Comparison of ENCODE assay signal across 26 mouse cellular contexts in the genomic region with DNA sequence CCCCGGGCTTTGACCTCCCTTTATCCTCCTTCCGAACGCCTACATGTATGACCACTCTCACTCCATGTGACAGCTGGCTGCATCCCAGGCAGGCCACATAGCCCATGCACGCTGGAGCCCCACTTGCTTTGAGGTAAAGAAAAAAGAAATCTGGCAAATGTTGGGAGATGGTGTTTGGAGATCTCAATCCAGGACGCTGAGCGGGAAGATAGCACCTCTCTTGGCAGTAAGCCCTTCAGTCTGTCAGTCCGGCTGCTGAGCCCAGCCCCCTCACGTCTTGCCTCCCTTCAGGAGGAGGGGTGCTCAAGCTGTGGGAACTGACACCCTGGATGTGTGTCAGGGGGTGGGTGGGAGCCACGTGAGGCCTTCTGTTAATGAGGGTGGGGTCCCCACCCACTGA. TPM values are rescaled to one million over a fixed set of nuclear protein-coding genes. Genes with fewer than 3 reads are reported as not detected.
DNase-seq lines count a peak whose midpoint lies in the region; ATAC-seq lines count a peak whose summit lies in the region.
"Had no signal": no experiment of that assay in that cellular context is flagged by ENCODE, and none has a peak within 500 bp of the region (broad histone marks: within the 10 kb centered on the region; RNA-seq: fewer than 3 reads in every experiment).

No protein-coding gene starts in this region.

- no peak for ATAC-seq in forebrain, embryonic 12.5 days (ENCODE audit: low FRiP score)
- no peak for ATAC-seq in midbrain, embryonic 15.5 days (replicated peaks)
- ATAC-seq: intestine, embryonic 16.5 days had no signal

- H3K9me3 ChIP-seq in forebrain, embryonic 10.5 days = no peaks in the 10 kb centered on the region
- H3K9me3 ChIP-seq in forebrain, embryonic 12.5 days = no peaks in the 10 kb centered on the region
- H3K9me3 ChIP-seq in midbrain, embryonic 10.5 days (replicated peaks) = no peaks in the 10 kb centered on the region
- H3K9me3 ChIP-seq in midbrain, embryonic 15.5 days = no peaks in the 10 kb centered on the region
- H3K9me3 ChIP-seq: hindbrain, embryonic 15.5 days; kidney, embryonic 15.5 days; lung, embryonic 15.5 days; midbrain, embryonic 12.5 days had no signal

- no peak overlapping the region for H3K9ac ChIP-seq in forebrain, embryonic 12.5 days
- H3K9ac ChIP-seq in midbrain, embryonic 15.5 days = no peak overlapping the region
- H3K9ac ChIP-seq: hindbrain, embryonic 15.5 days; kidney, embryonic 15.5 days; lung, embryonic 15.5 days; midbrain, embryonic 12.5 days had no signal

- H3K4me2 ChIP-seq in forebrain, embryonic 12.5 days = no peak overlapping the region
- no peak overlapping the region for H3K4me2 ChIP-seq in midbrain, embryonic 15.5 days
- H3K4me2 ChIP-seq: heart, embryonic 11.5 days; hindbrain, embryonic 15.5 days; kidney, embryonic 15.5 days; lung, embryonic 15.5 days; midbrain, embryonic 12.5 days had no signal

- peaks cover 34% of the 10 kb centered on the region for H3K27me3 ChIP-seq in forebrain, embryonic 10.5 days (ENCODE audit: poor library complexity, severe bottlenecking)
- peaks cover 16% of the 10 kb centered on the region; the same call in 1 of the 2 replicates for H3K27me3 ChIP-seq in forebrain, embryonic 12.5 days
- H3K27me3 ChIP-seq in midbrain, embryonic 10.5 days (ENCODE audit: low read depth, poor library complexity, severe bottlenecking) = peaks cover 73% of the 10 kb centered on the region
- H3K27me3 ChIP-seq in midbrain, embryonic 15.5 days (replicated peaks) = no peaks in the 10 kb centered on the region
- H3K27me3 ChIP-seq: CH12.LX; lung, embryonic 15.5 days had no signal

- no peak for DNase-seq in forebrain, embryonic 10.5 days (ENCODE audit: extremely low spot score, low spot score)
- no peak for DNase-seq in midbrain, embryonic 10.5 days (ENCODE audit: low spot score)
- DNase-seq in left cerebral cortex, postnatal 10 days (ENCODE audit: extremely low spot score in 1 of 2, low spot score in 2 of 2) = peak; percentile 58 to 60
- no peak for DNase-seq in gastrocnemius, postnatal 14 days
- DNase-seq in thymus, postnatal 14 days = no peak
- DNase-seq: adrenal gland, adult 2 months; cerebellum, adult 18-20 months; gastrocnemius, postnatal 25 days; heart, postnatal 14 days; thymus, postnatal 25 days had no signal

- 88% methylated on average over 9 of the region's 9 CpGs for WGBS in forebrain, embryonic 10.5 days
- WGBS in forebrain, embryonic 12.5 days = 76% methylated on average over 9 of the region's 9 CpGs
- WGBS in midbrain, embryonic 10.5 days = 77% methylated on average over 9 of the region's 9 CpGs
- WGBS in midbrain, embryonic 15.5 days = 74% methylated on average over 9 of the region's 9 CpGs

- intact Hi-C loops in left cerebral cortex, postnatal 10 days (cut with DNase I) = loop anchor here (10.0 kb wide), 1 partner anchor 296 kb away; no protein-coding TSS in a partner anchor
- intact Hi-C loops in gastrocnemius, postnatal 14 days (cut with DNase I; ENCODE audit: low total_unique reads) = no loop called here

- H3K27ac ChIP-seq in forebrain, embryonic 10.5 days = peak overlapping the region; percentile 36; the same call in 1 of the 2 replicates
- no peak overlapping the region for H3K27ac ChIP-seq in forebrain, embryonic 12.5 days
- H3K27ac ChIP-seq in midbrain, embryonic 10.5 days (replicated peaks) = peak overlapping the region; percentile 30; the same call in 1 of the 2 replicates
- H3K27ac ChIP-seq in midbrain, embryonic 15.5 days = no peak overlapping the region
- H3K27ac ChIP-seq: hindbrain, embryonic 15.5 days; kidney, embryonic 15.5 days; lung, embryonic 15.5 days; macrophage had no signal

- no peak overlapping the region for H3K4me3 ChIP-seq in forebrain, embryonic 10.5 days
- no peak overlapping the region for H3K4me3 ChIP-seq in forebrain, embryonic 12.5 days (replicated peaks)
- no peak overlapping the region for H3K4me3 ChIP-seq in midbrain, embryonic 10.5 days
- no peak overlapping the region for H3K4me3 ChIP-seq in midbrain, embryonic 15.5 days
- H3K4me3 ChIP-seq: hindbrain, embryonic 15.5 days; kidney, embryonic 15.5 days; lung, embryonic 15.5 days; midbrain, embryonic 12.5 days had no signal

- peaks cover 42% of the 10 kb centered on the region for H3K4me1 ChIP-seq in forebrain, embryonic 10.5 days
- H3K4me1 ChIP-seq in forebrain, embryonic 12.5 days = peaks cover 42% of the 10 kb centered on the region
- H3K4me1 ChIP-seq in midbrain, embryonic 10.5 days = peaks cover 43% of the 10 kb centered on the region
- peaks cover 37% of the 10 kb centered on the region for H3K4me1 ChIP-seq in midbrain, embryonic 15.5 days

- H3K36me3 ChIP-seq in forebrain, embryonic 10.5 days (replicated peaks) = no peaks in the 10 kb centered on the region
- H3K36me3 ChIP-seq in forebrain, embryonic 12.5 days (replicated peaks) = no peaks in the 10 kb centered on the region
- H3K36me3 ChIP-seq in midbrain, embryonic 10.5 days = no peaks in the 10 kb centered on the region
- H3K36me3 ChIP-seq in midbrain, embryonic 15.5 days (replicated peaks) = no peaks in the 10 kb centered on the region
- H3K36me3 ChIP-seq: hindbrain, embryonic 15.5 days; kidney, embryonic 15.5 days; lung, embryonic 15.5 days; midbrain, embryonic 12.5 days had no signal

RNA-seq across cellular contexts. Expression of a gene that starts 13.0 kb away (rescaled TPM):
- not detected in 2 replicates for polyA plus RNA-seq in forebrain, embryonic 10.5 days (2016; fragmentation: Nextera tagmentation; extraction: Ambion mirVana)
- polyA plus RNA-seq in forebrain, embryonic 12.5 days (2016; fragmentation: Nextera tagmentation; extraction: Ambion mirVana) = not detected in 2 replicates
- not detected in 2 replicates for polyA plus RNA-seq in midbrain, embryonic 10.5 days (2016; fragmentation: Nextera tagmentation; extraction: Ambion mirVana)
- not detected in 2 replicates for polyA plus RNA-seq in midbrain, embryonic 15.5 days (2015; fragmentation: Nextera tagmentation; extraction: Ambion mirVana)
- not detected for total RNA-seq in left cerebral cortex, postnatal 10 days (2021)
- total RNA-seq in gastrocnemius, postnatal 14 days (2021) = not detected
- total RNA-seq: adrenal gland, adult 2 months; CH12.LX; gastrocnemius, postnatal 25 days; heart, postnatal 14 days; left cerebral cortex, adult 8-10 months; liver, adult 2 months had no signal
- polyA plus RNA-seq: adrenal gland, adult 2 months; embryonic facial prominence, embryonic 14.5 days; heart, embryonic 11.5 days; hindbrain, embryonic 15.5 days; intestine, embryonic 16.5 days; kidney, embryonic 15.5 days; large intestine, adult 2 months; liver, adult 2 months; lung, embryonic 15.5 days; macrophage; midbrain, embryonic 12.5 days; neural tube, embryonic 14.5 days; stomach, embryonic 16.5 days had no signal

Comparison
In these comparisons a context has a peak if more than half of its experiments do, and no peak if none do; other contexts are left out.
1. H3K27ac ChIP-seq: peak in forebrain, embryonic 10.5 days (single experiment) and midbrain, embryonic 10.5 days (single experiment); none in forebrain, embryonic 12.5 days (single experiment) and midbrain, embryonic 15.5 days (single experiment).
2. DNase-seq: peak in left cerebral cortex, postnatal 10 days (2 of 2); none in forebrain, embryonic 10.5 days (single experiment), midbrain, embryonic 10.5 days (single experiment), gastrocnemius, postnatal 14 days (single experiment) and thymus, postnatal 14 days (single experiment).